Mouse (Mus musculus) stomach, postnatal 0 days (tissue): ENCODE data around the gene Cacna1i.

ENCODE experiments used
- CTCF ChIP-seq: IDR thresholded peaks from 2 replicates; pipeline ENCODE4 v1.5.1; 2016; ENCODE audit warnings: antibody characterized with exemption, low read depth, mild to moderate bottlenecking, moderate library complexity
- EP300 ChIP-seq: optimal IDR thresholded peaks from 2 replicates; pipeline ENCODE3; 2016; ENCODE audit warnings: antibody characterized with exemption

- TF ChIP-seq EP300 (no peak), CTCF (no peak)
Observed at GRCm38 (mm10) chr15:80317841-80318530, 30.9 kb downstream of the Cacna1i start.
